Mouse (Mus musculus): ENCODE data around the gene Dvl2.

The Dvl2 gene

GRCm38 (mm10) chr11:69982225-69982624, 18.2 kb upstream of the Dvl2 start, which contains the start of gene Elp5:
Gene Elp5, minus strand, starts transcription at chr11:69982517.
- DNase-seq (ENCODE audit: low spot score), result no peak

- no peak for DNase-seq (ENCODE audit: low spot score)
These were observed 17.5 kb upstream of the Dvl2 start for GRCm38 (mm10) chr11:69982877-69983276.

- no peak for DNase-seq (ENCODE audit: low spot score)
These were observed 17.0 kb upstream of the Dvl2 start for GRCm38 (mm10) chr11:69983377-69983776.

GRCm38 (mm10) chr11:69984431-69984830, 16.0 kb upstream of the Dvl2 start:
- no peak for DNase-seq (ENCODE audit: low spot score)

GRCm38 (mm10) chr11:69989949-69990348, 10.4 kb upstream of the Dvl2 start:
- no peak for DNase-seq (ENCODE audit: low spot score)

- DNase-seq (ENCODE audit: low spot score), result peak; percentile 92
These were observed 9.3 kb upstream of the Dvl2 start, which contains the start of gene Gabarap for GRCm38 (mm10) chr11:69990850-69991691. Gene Gabarap, plus strand, starts transcription at chr11:69991143.

- DNase-seq (ENCODE audit: low spot score), result no peak
These were observed 8.7 kb upstream of the Dvl2 start for GRCm38 (mm10) chr11:69991711-69992110.

- DNase-seq (ENCODE audit: low spot score), result no peak
These were observed 8.0 kb upstream of the Dvl2 start for GRCm38 (mm10) chr11:69992396-69992795.

- DNase-seq (ENCODE audit: low spot score), result no peak
These were observed 7.5 kb upstream of the Dvl2 start for GRCm38 (mm10) chr11:69992932-69993331.

- DNase-seq (ENCODE audit: low spot score), result no peak
These were observed 5.8 kb upstream of the Dvl2 start for GRCm38 (mm10) chr11:69994401-69995090.

GRCm38 (mm10) chr11:69995391-69995960, 4.9 kb upstream of the Dvl2 start, which contains the start of gene Phf23:
Gene Phf23, plus strand, starts transcription at chr11:69995777.
- DNase-seq (ENCODE audit: low spot score), result peak; percentile 94

- peak; percentile 36 for DNase-seq (ENCODE audit: low spot score)
These were observed 4.0 kb upstream of the Dvl2 start for GRCm38 (mm10) chr11:69996161-69997061.

- peak; percentile 79 for DNase-seq (ENCODE audit: low spot score)
These were observed 3.3 kb upstream of the Dvl2 start for GRCm38 (mm10) chr11:69997070-69997509.

- no peak for DNase-seq (ENCODE audit: low spot score)
These were observed 1.6 kb upstream of the Dvl2 start for GRCm38 (mm10) chr11:69998567-69999491.

- no peak for DNase-seq (ENCODE audit: low spot score)
These were observed 729 bp upstream of the Dvl2 start for GRCm38 (mm10) chr11:69999666-70000065.

- DNase-seq (ENCODE audit: low spot score), result no peak
These were observed 764 bp downstream of the Dvl2 start for GRCm38 (mm10) chr11:70001159-70001558.

- no peak for DNase-seq (ENCODE audit: low spot score)
These were observed 1.5 kb downstream of the Dvl2 start for GRCm38 (mm10) chr11:70001865-70002264.

GRCm38 (mm10) chr11:70002471-70002870, 2.1 kb downstream of the Dvl2 start:
- no peak for DNase-seq (ENCODE audit: low spot score)

GRCm38 (mm10) chr11:70005521-70005920, 5.1 kb downstream of the Dvl2 start:
- no peak for DNase-seq (ENCODE audit: low spot score)

GRCm38 (mm10) chr11:70010033-70010432, 9.6 kb downstream of the Dvl2 start:
- no peak for DNase-seq (ENCODE audit: low spot score)

Measured in spleen, adult 12 weeks (tissue).